Mouse (Mus musculus) spleen, postnatal 4 days (tissue): ENCODE measurements around the gene Krtap8-1.

Experiments
- DNase-seq, 2 experiments: peaks; one replicate each; pipeline ENCODE4 v3.0.0; 2022; ENCODE audit warnings: low spot score in 2 of 2

Krtap8-1 gene

DNA sequence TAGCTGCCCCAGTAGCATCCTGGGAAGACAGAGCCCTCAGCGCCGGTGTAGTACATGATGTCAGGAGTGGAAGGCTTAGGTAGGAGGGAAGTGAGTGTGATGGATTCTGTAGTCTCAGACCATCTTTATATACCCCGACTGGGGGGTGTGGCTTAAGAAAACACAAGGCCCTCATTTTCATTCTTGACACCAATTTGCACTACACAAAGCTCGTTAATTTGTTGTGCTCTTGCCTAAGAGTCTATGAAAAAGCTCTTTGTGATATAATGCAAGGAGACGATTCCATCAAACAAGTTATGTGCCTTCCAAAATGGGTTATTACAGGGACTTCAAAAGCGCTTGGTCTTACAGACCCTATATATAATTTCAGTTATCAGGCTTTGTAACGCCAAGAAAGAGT, at the start of gene Krtap8-1:
Gene Krtap8-1 (minus strand): TSS at position 101 of the 400 bp plus-strand sequence.
- DNase-seq = no peak

DNA sequence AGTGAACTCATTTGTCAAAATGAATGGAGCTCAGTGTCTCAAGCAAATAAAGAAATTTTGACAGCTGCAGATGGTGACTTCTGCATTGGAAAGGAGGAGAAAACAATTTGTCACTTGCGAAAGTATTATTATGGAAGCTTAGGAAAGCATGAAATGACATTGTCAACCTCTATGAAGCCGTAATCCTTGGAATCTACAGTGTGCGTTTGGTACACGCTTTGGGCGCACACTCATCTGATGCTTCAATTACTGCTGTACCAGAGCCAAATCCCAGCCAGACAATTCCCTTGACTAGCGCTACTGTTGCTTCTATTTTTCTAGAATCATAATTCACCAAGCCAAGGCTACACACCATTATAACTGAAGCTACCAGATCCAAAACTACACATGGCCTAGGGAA, 49.6 kb upstream of the Krtap8-1 start:
- no peak for DNase-seq

DNA sequence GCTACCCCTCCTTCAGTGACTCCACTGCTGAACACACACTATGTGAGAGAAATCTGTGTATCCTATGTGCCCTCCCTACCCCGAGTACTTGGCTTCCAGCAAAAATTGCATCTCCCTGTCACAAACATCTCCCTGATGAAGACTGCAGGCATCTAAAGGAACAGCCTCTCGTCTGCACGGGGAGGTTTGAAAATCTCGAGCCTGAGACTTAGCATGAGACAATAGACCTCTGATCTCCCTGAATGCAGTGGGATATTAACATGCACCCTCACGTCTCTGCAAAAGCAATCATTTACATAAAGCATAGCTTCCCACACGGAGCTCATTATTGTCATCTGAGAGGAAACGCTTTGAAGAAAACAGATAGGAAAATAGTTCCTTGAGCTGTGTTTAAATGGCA, 42.8 kb upstream of the Krtap8-1 start:
- DNase-seq = no peak

DNA sequence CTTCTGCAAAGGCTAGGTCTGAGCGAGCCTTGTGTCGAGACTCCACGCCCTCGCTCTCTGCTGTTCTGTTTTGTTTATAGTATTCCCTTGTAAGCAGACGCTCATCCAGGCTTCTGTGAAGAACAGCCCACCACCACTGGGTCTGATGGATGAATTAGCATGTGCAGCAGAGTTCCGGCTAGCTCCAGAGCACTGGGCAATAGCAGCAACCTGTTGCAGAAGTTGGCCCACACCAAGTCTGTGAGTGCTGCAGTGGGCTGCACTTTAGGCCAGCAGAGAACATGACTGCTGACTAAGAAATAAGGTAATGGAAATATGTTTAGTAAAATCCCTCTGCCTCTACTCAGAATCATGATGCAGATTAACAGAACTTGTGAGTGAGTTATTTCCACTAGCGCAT, 42.1 kb upstream of the Krtap8-1 start:
- DNase-seq = no peak

DNA sequence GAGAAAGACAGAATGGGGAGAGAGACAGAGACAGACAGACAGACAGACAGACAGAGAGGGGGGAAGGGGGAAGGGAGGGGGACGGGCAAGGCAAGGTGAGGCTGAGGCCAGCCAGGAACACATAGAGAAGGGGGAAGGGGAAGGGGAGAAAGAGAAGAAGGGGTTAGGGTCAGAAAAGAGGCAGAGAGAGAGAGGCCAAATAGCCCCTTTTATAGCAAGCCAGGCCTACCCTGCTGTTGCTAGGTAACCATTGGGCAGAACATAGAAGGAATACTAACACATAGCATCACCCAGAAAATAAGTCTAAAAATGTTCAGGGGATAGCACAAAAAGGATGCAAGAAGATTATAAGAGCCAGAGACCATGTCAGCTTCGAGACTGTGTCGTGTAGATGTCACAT, 40.6 kb upstream of the Krtap8-1 start:
- no peak for DNase-seq

DNA sequence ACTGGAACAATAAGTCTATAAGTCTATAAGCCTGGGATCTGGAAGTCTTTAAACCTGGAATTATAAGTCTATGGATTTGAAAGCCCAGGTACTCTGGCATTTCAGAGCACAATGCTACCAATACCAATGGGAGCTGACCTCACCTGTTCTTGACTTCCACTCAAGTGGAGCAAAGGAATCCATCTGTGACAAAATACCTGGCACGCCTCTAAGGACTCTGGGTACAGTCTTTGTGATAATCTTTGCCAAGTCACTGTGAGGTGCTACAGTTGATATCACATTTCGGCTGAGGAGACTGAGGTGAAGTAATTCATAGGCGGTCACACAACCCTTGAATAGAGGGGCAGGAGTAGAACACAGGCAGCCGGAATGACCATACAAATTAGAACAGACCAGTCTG, 33.2 kb upstream of the Krtap8-1 start:
- no peak for DNase-seq

DNA sequence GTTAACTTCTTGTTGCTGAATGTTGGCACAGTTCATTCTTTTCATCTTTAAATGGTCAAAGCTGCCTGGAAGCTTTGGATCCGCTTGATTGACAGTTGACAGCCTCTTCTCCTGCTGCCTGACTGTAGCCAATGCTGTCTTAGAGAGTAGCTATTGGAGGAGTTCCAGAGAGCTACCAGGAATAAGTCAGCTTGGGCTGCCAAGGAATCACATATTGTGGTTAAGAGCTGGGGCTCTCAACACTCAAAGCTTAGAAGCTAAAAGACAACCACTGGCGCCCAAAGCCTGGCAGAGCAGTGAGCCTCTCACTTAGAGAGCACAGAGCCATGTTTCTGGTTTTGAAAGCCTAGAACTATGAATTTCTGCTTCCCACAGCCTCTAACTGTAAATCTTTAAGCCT, 32.8 kb upstream of the Krtap8-1 start:
- DNase-seq = no peak

DNA sequence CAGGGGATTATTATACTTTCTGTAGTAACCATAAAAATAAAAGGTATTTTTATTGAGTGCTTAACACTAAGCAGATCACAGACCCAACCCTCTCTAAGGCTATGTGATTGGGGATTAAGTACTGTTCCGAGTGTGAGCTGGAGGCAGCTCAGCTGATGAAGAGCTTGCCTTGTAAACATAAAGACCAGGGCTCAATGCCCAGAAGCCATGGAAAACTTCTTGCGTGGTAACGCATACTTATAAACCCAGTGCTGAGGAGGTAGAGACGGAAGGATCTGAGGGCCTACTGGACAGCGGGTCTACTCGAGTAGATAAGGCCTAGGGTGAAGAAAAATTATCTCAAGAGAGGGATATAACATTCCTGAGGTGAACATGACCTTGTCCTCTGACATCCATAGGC, 32.3 kb upstream of the Krtap8-1 start:
- DNase-seq = no peak

DNA sequence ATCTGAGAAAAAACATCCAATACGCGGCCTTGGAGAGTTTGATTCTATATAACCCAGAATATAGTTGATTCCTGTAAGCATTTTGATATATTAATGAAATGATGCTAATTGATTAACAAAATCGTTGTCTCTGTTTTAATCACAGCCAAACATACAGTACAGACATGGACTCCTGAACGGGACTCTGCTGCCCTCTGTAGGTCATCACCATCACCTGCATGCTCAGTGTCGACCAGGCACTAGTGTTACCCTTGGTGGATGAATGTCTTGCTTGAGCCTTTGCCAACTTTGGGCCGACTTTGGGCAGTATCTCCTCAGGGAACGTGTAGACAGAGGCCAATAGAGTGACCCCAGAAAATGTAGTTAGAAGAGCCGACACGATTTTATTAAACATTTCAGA, 29.9 kb upstream of the Krtap8-1 start:
- no peak for DNase-seq

DNA sequence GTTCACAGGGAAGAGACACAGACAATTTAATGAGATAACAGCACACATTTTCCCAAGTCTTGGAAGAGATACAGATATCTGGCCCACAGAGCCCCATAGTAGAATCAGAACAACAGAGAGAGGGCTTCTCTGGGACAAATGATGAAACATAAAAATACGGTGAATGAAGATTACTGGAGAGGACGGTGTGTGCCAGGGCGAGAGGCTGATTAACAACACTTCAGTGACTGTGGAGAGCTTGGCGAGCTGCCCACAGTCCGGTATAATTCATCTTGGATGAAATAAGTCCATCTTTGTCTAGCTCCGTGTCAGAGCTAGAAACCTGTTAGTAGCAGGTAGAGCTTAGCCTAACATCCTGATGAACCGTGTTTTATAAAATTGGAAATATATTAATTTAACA, 25.7 kb upstream of the Krtap8-1 start:
- DNase-seq = no peak

DNA sequence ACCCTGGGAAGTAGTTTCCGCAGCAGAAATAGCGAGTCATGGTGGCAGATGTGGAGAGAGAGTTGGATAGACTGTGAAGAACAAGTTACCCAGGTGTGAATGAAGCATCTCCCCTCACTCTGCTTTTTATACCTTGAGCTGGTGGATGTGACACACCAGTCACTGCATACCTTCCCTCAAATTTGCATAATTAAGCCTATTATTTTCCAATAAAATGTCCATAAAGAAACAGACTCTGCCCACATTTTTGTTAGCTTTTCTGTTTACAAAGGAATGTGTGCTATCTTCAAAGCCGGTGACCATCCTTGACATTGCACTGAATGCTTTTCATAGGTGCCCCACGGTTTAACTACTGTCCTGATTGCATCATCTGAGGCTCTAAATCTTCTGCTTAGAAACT, 20.5 kb upstream of the Krtap8-1 start, which contains the start of gene Krtap7-1:
Gene Krtap7-1 (minus strand): TSS at position 101 of the 400 bp plus-strand sequence.
- no peak for DNase-seq

DNA sequence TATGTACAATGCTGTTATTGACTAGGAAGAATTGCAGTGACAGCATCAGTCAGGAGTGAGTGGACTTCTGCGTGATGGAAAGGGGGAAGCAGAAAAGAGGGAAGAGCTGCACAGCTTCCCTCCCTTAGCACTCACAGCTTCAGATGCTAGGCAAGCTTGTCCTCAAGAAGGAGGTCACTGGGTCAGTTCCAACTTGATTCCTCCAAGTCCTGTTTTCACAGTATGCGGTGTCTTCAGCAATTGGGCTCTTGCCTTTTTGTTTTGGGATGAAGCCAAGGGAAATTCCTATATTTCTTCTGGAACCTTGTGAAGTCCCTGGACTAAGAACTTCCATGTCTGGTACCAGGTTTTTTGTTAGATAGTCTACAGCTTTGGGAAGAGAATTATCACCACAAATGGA, 15.8 kb upstream of the Krtap8-1 start:
- no peak for DNase-seq

DNA sequence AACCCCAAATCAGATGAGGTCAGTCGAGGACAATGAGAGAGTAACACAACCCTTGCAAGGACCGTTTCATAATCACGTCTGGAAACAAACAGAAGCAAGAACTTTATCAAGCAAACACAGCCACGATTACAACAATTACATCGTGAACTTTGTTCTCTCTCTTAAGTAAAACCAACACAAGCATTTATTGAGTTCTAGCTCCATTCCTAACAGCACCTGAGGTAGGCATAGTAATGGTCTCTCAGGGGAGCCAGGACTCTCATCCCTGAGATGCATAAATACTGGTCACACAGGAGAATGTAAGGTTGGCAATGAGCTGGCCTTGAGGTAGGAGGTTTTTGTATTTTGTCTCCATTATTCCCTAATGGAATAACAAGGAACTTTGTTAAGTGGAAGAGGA, 14.1 kb upstream of the Krtap8-1 start:
- no peak for DNase-seq

DNA sequence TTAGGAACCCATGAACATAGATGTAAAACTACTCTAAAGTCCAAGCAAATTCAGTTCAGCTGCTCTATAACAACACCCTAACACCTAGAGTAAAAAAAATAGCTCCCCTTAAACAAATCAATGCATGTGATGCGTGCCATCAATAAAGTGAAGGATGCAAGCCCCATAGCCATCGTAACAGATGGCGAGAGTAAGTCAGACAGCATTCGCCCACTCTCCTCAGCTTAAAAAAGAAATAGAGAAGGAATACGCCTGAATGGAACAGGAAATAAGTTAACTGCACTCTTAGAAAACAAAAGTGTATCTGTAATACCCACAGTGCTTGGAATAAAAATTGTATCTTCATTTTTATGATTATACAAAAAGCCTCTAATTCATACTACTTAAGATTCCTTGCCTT, 9.2 kb upstream of the Krtap8-1 start:
- DNase-seq = no peak

DNA sequence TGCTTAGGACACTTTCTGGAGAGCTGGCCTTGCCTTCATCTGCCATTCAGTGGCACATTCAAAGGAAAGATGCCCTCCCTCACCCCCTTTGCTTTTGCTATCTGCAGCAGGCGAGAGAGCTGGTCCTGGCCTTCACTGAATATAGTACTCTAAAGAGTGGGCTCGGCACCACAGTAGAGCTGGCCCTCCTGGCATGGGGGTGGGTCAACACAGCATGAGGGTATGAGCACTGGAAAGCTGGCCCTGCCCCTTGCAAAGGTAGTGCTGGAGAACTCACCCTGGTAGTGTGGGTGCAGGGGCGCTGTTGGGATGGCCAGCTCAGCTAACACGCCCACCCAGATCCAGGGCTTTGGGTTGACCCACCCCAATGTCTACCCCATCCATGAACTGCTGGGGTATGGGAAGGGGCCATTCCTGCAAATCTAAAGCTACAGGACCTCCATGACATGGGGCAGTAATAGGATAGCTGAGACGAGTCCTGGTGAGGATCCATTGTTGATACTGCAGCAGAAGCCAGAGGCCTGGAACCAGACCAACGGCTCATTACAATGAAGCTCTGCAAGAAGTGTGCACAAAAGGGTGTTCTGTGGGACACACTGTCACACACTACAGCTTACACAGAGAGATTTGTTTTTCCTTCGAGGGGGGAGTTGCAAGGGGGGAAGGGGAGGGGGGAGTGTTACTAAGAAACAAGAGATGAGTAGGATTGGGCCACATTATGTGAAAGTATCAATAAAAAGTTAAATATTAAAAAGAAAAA, 7.8 kb upstream of the Krtap8-1 start:
- DNase-seq = no peak

DNA sequence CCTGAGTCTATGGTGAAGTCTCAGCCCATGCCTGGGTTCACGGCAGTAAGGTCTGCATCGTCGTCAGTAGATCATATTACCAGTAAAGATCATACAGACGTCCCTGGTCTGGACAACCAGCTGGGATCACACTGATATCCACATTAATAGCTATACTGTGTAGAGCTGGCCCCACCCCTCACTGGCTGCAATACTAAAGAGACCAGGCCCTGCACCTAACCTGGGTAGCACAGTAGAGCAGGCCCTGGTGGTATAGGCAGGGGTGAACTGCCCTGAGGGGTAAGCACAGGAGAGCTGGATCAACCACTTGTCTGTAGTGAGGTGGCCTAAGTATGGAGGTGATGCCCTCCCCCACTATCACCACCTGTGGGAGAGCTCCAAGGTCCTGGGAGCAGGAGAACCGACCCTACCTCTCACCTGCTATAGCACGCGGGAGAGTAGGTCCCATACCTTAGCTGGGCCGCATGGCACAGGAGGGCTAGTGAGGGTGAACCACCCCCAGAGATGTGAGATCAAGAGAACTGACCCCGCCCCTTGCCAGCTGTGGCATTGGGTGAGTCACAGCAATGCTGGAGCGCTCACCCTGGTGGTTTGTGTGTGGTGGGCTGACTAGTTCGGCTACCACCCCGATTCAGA, 10.0 kb downstream of the Krtap8-1 start:
- DNase-seq = no peak

DNA sequence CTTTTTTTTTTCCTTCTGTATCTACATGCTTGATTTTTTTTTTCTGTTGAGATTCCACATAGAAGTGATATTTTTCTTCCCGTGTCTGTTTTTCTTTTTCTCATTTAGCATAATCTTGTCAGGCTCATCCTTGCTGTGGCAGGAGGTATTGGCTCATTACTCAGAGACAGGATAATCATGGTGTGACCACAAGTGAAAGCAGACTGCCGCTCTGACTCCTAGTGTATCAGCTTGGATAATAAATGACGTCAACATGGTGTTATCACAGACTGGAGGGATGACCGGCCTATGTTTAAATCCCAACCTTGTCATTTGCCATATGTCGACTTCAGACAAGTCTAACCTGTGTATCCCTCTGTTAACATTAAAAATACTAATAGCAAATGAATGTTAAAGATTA, 26.6 kb downstream of the Krtap8-1 start:
- no peak for DNase-seq
